Mouse (Mus musculus) midbrain, embryonic 11.5 days (tissue): ENCODE measurements at regions not wholly inside any gene's neighbourhood (a gene's known extent, or its start where the extent isn't known, plus 50 kb on each side); places are given as distances from the start of the nearest gene placed in this dataset.

ENCODE experiments used
- ATAC-seq: fragments of 200-750 bp; cut with Nextera tagmentation; 2 replicates; pipeline ENCODE4 v1.8.0; 2017; ENCODE audit warnings: moderate TSS enrichment, moderate library complexity; ENCODE audit not compliant: low FRiP score
- DNase-seq: peaks from one replicate; pipeline ENCODE4 v3.0.0; 2015; ENCODE audit warnings: low spot score; ENCODE audit errors: missing footprints
- H3K27ac ChIP-seq: fragments of 300-500 bp; sonication (generic); 2 replicates; pipeline ENCODE4 v1.5.1; 2014; ENCODE audit warnings: low read depth, low read length
- H3K27me3 ChIP-seq: fragments of 300-500 bp; sonication (generic); 2 replicates; pipeline ENCODE4 v1.6.1; 2014; ENCODE audit warnings: mild to moderate bottlenecking, low read length, moderate library complexity, mixed read lengths; ENCODE audit not compliant: control insufficient read depth, insufficient read depth
- H3K36me3 ChIP-seq: fragments of 300-500 bp; sonication (generic); 2 replicates; pipeline ENCODE4 v1.6.1; 2014; ENCODE audit warnings: mild to moderate bottlenecking, low read length, moderate library complexity, mixed read lengths; ENCODE audit not compliant: control insufficient read depth, insufficient read depth
- H3K4me1 ChIP-seq: fragments of 300-500 bp; sonication (generic); 2 replicates; pipeline ENCODE4 v1.6.1; 2014; ENCODE audit warnings: low read length; ENCODE audit not compliant: control insufficient read depth, insufficient read depth
- H3K4me2 ChIP-seq: fragments of 300-500 bp; sonication (generic); 2 replicates; pipeline ENCODE4 v1.6.1; 2014; ENCODE audit warnings: mild to moderate bottlenecking, moderate library complexity
- H3K4me3 ChIP-seq: fragments of 300-500 bp; sonication (generic); 2 replicates; pipeline ENCODE4 v1.5.1; 2014; ENCODE audit warnings: low read depth, low read length
- H3K9ac ChIP-seq: fragments of 300-500 bp; sonication (generic); 2 replicates; pipeline ENCODE4 v1.6.1; 2014; ENCODE audit warnings: low read length
- H3K9me3 ChIP-seq: fragments of 300-500 bp; sonication (generic); 2 replicates; pipeline ENCODE4 v1.6.1; 2016; ENCODE audit warnings: low read length; ENCODE audit not compliant: control insufficient read depth
- WGBS: fragments of 180-500 bp; shearing (Covaris S2); extraction: QIAGEN DNeasy Blood & Tissue Kit; methylation state at CpG from one replicate; pipeline ENCODE4 v1.1.7; 2014; 5-methylcytosine and 5-hydroxymethylcytosine counted together

DNA sequence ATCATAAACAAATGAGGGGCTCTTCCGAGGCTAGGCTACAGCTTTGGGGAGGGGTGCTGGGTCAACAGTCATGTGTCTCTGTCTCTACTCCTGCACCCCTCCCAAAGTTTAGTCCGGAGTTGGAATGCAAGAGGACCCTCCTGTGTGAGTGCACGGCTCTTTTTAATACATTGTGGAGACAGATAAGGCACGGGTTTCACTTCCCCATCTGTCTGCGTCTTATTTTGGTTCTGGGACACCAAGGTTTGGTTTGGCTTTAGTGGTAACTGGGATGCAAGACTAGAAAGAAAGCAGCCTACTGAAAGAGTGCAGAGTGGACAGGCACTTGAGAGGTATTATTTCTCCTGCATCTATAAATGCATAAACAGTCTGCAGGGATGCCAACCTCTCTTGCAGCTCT is 71.2 kb downstream of the Tmem30b start:
- H3K9ac ChIP-seq, result no peak overlapping the region
- H3K4me1 ChIP-seq, result no peaks in the 10 kb centered on the region
- DNase-seq (no peak), ATAC-seq (no peak)
- 77% methylated on average over 5 of the region's 5 CpGs for WGBS
- no peaks in the 10 kb centered on the region for H3K9me3 ChIP-seq
- H3K27me3 ChIP-seq, result no peaks in the 10 kb centered on the region
- H3K27ac ChIP-seq, result no peak overlapping the region
- H3K36me3 ChIP-seq, result no peaks in the 10 kb centered on the region
- no peak overlapping the region for H3K4me2 ChIP-seq
- H3K4me3 ChIP-seq, result no peak overlapping the region

DNA sequence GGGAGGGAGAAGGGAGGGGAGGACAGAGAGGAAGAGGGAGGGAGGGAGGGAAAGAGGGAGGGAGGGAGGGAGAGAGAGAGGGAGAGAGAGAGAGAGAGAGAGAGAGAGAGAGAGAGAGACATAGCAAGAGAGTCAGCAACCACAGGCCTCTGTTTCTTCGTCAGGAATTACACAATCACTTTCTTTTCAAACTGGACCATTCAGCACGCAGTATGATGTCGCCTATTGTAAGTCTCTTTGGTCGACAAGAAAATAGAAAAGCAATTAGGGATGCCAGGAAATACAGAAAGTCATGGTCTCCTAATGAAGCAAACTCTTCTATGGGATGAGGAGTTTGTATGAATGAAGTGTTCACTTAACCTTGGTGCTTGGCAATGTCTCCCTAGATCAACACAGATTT is 73.1 kb downstream of the Tmem30b start:
- Histone ChIP-seq H3K9me3 (no peaks in the 10 kb centered on the region), H3K9ac (no peak overlapping the region), H3K27ac (no peak overlapping the region), H3K27me3 (no peaks in the 10 kb centered on the region), H3K36me3 (no peaks in the 10 kb centered on the region), H3K4me1 (no peaks in the 10 kb centered on the region), H3K4me3 (no peak overlapping the region), H3K4me2 (no peak overlapping the region)
- 68% methylated on average over 4 of the region's 4 CpGs for WGBS
- DNase-seq (no peak), ATAC-seq (no peak)

DNA sequence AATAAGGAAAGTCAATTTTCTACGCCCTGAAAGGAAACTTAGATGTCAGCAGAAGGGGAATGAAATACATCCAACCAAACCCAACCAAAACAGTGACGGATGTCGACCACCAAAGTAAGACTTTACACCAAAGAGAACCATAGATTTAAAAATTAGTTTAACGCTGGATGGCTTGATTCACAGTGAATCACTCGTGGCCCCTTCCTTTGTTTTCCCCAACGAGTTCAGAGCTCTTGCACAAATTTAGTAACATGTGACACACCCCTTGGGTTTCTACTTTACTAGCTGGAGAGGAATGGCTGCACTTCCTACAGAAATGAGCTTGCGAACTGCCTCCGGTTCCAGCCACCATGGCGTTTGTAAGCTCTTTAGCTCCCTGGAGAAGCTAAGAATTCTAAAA is 74.2 kb downstream of the Tmem30b start:
- Histone ChIP-seq H3K4me3 (no peak overlapping the region), H3K9me3 (no peaks in the 10 kb centered on the region), H3K27ac (no peak overlapping the region), H3K4me1 (no peaks in the 10 kb centered on the region), H3K9ac (no peak overlapping the region), H3K36me3 (no peaks in the 10 kb centered on the region), H3K4me2 (no peak overlapping the region), H3K27me3 (no peaks in the 10 kb centered on the region)
- WGBS, result 73% methylated on average over 9 of the region's 9 CpGs
- ATAC-seq (no peak), DNase-seq (no peak)

DNA sequence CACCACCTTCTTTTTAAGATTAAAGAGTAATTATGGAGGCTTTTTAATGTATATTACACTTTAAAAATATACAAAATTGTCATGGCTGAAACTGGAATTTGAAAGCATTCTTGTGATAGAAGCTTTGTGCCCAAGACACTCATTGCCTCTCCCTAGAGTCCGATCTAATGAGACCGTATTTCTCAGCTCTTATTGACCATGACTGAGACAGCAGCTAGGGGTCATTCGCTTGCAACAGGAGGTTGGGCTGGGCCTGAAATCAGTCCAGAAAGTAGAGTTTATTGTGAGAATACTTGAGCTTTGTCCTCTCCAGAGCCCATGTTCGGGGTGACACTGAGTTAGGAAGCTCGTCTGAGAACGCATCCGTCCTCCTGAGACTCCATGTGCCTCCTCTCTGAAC is 79.7 kb downstream of the Tmem30b start:
- ATAC-seq (no peak), DNase-seq (peak; percentile 72)
- 81% methylated on average over 7 of the region's 7 CpGs for WGBS

DNA sequence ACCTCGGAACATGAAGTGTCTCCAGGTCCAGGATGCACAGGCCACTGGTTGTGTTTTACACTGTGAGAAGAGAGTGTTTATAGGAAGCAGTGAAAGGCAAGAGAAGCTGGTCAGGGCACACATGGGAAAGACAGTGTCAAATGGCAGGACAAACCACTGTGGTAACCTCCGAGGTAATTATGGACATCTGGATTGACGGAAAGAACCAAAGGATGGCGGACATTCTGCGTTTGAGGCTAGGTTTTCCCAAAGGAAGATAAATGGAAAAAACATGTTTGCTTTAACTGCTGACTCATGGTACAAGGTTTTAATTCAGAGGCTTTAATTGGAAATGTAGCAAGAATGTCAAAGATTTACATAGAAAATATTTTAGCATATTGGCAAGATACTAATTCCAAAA is 80.2 kb downstream of the Tmem30b start:
- ATAC-seq (no peak), DNase-seq (no peak)
- no peaks in the 10 kb centered on the region for H3K4me1 ChIP-seq
- H3K4me3 ChIP-seq, result no peak overlapping the region
- WGBS, result 79% methylated on average over 5 of the region's 5 CpGs
- H3K27ac ChIP-seq, result no peak overlapping the region
- no peaks in the 10 kb centered on the region for H3K27me3 ChIP-seq
- no peak overlapping the region for H3K9ac ChIP-seq
- no peaks in the 10 kb centered on the region for H3K9me3 ChIP-seq
- no peak overlapping the region for H3K4me2 ChIP-seq
- no peaks in the 10 kb centered on the region for H3K36me3 ChIP-seq

More for the DNA sequence above, 79.7 kb downstream of the Tmem30b start:
- H3K4me1 ChIP-seq, result no peaks in the 10 kb centered on the region
- no peak overlapping the region for H3K4me2 ChIP-seq
- H3K36me3 ChIP-seq, result no peaks in the 10 kb centered on the region
- H3K4me3 ChIP-seq, result no peak overlapping the region
- H3K27me3 ChIP-seq, result no peaks in the 10 kb centered on the region
- H3K27ac ChIP-seq, result no peak overlapping the region
- no peak overlapping the region for H3K9ac ChIP-seq
- no peaks in the 10 kb centered on the region for H3K9me3 ChIP-seq

DNA sequence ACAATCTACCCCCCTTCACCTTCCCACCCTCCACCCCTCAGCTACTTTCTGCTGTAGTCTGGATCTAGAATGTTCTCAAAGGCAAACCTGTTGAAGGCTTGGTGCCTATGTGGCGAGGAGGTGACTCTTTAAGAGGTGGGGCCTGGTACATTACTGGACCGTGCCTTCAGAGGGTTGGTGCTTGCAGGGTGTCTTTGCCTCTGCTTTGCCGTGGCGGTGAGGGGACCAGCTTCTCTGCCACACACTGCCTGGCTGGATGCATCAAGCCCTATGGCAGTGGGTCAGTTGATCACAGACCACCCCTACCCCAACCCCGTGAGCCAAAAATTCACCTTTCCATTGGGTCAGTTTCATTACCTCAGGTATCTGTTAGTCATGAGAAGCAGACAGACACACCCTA is 81.9 kb downstream of the Tmem30b start:
- Histone ChIP-seq H3K9me3 (no peaks in the 10 kb centered on the region), H3K4me1 (no peaks in the 10 kb centered on the region), H3K27ac (no peak overlapping the region), H3K4me3 (no peak overlapping the region), H3K9ac (no peak overlapping the region), H3K27me3 (no peaks in the 10 kb centered on the region), H3K4me2 (no peak overlapping the region), H3K36me3 (no peaks in the 10 kb centered on the region)
- 83% methylated on average over 5 of the region's 5 CpGs for WGBS
- ATAC-seq (no peak), DNase-seq (no peak)

DNA sequence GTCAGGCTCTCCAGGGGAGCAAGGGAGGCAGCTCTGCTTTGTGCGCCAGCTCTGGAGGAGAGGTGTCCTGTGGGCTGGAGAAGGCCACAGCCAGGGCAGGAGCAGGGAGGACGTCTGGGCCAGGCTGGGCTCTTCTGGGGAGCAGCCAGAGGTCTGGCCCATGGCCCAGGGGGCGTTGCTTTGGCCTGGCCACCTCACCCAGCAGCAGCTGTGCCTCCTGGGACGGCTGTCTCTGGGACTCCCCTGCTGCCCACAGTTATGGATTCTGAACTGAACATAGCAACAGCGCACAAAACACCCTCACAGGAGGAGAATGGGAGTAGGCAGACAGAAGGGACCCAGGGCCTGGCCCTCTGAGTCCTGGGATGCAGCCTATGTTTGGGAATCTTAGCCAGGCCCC is 84.1 kb downstream of the Tmem30b start:
- ATAC-seq, result no peak

DNA sequence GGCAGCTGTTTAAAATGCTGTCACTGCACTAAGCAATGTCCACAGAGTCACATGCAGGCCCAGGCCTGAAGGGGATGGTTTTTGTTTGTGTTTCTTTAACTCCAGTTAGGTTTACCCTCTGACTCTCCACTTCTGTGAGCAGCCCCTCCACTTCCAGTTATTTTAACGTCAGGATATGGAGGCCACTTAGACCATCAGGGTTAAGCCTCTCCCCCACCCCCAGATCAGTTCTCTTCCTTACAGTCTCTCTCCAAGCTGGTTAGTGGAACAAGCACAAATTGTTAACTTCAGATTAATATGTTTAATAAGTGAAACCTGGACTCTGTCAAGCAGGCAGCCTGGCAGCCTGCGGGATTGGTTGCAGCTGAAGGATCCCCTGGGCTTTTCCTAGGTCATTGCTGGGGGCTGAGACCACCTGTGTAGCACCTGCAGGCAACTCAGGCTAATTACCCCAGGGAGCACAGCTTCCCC is 85.9 kb downstream of the Tmem30b start:
- Histone ChIP-seq H3K36me3 (no peaks in the 10 kb centered on the region), H3K9me3 (no peaks in the 10 kb centered on the region), H3K27ac (no peak overlapping the region), H3K9ac (no peak overlapping the region), H3K4me3 (no peak overlapping the region), H3K27me3 (no peaks in the 10 kb centered on the region), H3K4me1 (no peaks in the 10 kb centered on the region), H3K4me2 (no peak overlapping the region)
- WGBS, result 38% methylated on average over 2 of the region's 2 CpGs
- DNase-seq (no peak), ATAC-seq (no peak)

More for the DNA sequence above, 84.1 kb downstream of the Tmem30b start:
- no peaks in the 10 kb centered on the region for H3K4me1 ChIP-seq
- H3K4me3 ChIP-seq, result no peak overlapping the region
- H3K36me3 ChIP-seq, result no peaks in the 10 kb centered on the region
- no peak overlapping the region for H3K27ac ChIP-seq
- WGBS, result 42% methylated on average over 5 of the region's 5 CpGs
- DNase-seq, result no peak
- H3K9ac ChIP-seq, result no peak overlapping the region
- H3K27me3 ChIP-seq, result no peaks in the 10 kb centered on the region
- H3K4me2 ChIP-seq, result no peak overlapping the region
- no peaks in the 10 kb centered on the region for H3K9me3 ChIP-seq

DNA sequence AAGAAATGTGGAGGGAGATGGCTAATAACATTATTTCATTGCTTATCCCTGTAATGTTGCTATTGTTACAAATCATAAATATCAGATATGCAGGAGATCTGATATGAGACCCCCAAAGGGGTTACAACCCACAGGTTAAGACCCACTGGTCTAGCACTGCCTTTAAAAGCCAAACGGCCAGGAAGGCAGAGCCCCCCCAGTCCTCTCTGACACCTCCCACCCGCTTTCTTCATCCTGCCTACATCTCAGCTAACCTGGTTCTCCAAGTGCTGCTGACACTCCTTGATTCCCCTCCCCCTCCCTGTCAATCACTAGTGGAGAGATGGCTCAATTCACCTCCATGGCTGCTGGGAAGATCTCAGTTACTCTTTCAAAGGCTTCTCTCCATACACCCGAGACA is 94.9 kb downstream of the Tmem30b start:
- ATAC-seq, result no peak
- H3K9ac ChIP-seq, result no peak overlapping the region

DNA sequence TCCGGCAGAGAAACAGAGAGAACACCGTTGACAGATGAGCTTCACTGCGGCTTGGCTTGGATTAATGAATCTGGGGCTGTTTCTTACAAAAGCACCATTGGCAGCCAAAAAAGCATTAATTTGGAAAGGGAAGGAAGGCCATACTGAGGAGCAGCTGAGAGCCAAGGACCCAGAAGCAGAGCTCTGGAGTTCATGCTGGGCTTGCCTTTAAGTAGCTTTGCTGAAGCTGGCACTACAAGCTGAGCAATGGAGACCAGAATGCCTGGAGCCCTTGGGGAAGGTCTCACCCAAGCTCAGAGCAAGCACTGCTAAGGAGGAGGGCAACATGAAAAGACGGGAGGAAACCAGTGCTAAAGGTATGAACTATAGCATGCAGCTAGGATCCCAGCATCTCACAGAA is 95.7 kb downstream of the Tmem30b start:
- DNase-seq, result no peak
- Histone ChIP-seq H3K4me1 (no peaks in the 10 kb centered on the region), H3K27me3 (no peaks in the 10 kb centered on the region), H3K9me3 (no peaks in the 10 kb centered on the region), H3K4me3 (no peak overlapping the region), H3K36me3 (no peaks in the 10 kb centered on the region), H3K4me2 (no peak overlapping the region), H3K9ac (no peak overlapping the region), H3K27ac (no peak overlapping the region)
- no peak for ATAC-seq
- WGBS, result 86% methylated on average over 4 of the region's 4 CpGs

More for the DNA sequence above, 94.9 kb downstream of the Tmem30b start:
- Histone ChIP-seq H3K27me3 (no peaks in the 10 kb centered on the region), H3K9me3 (no peaks in the 10 kb centered on the region), H3K36me3 (no peaks in the 10 kb centered on the region), H3K4me3 (no peak overlapping the region), H3K27ac (no peak overlapping the region), H3K4me2 (no peak overlapping the region), H3K4me1 (no peaks in the 10 kb centered on the region)
- 67% methylated on average over 3 of the region's 3 CpGs for WGBS
- DNase-seq, result no peak
